Mouse (Mus musculus): ENCODE data around the gene Zfhx3. TPM values are rescaled to one million over a fixed set of nuclear protein-coding genes. Genes with fewer than 3 reads are reported as not detected.

The Zfhx3 gene
- polyA plus RNA-seq, 2 experiments, result 0.25 to 0.65 TPM

DNA sequence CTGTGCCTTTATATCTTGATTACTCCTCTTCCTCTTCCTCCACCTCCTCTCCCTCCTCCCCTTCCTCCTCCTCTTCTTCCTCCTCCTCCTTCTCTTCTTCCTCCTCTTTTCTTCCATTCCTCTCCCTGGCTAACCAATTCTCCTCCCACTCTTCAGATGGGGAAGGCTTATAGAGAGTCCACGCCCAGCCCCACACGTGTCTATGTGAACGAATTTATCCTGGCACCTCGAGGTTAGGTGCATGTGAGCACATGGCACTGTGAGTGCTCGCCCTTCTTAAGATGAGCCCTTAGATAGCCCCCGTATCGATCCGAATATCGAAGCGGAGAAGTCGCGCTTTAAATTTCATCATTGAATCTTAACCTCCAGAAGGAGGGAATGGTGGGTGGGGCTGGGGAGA lies 359.2 kb downstream of the Zfhx3 start:
- WGBS (ENCODE audit: insufficient replicate concordance), result 75% methylated on average over 12 of the region's 12 CpGs
- no peak overlapping the region for H3K4me2 ChIP-seq (ENCODE audit: low read depth)
- H3K27me3 ChIP-seq (ENCODE audit: control insufficient read depth, insufficient read depth, low read length), result no peaks in the 10 kb centered on the region
- ATAC-seq (ENCODE audit: insufficient read depth) (no peak), DNase-seq (ENCODE audit: low read depth in 3 of 3, low spot score in 3 of 3) (no peak)
- H3K4me1 ChIP-seq (replicated peaks; ENCODE audit: control insufficient read depth in 2 of 2, insufficient read depth in 2 of 2, low read length in 1 of 2), result no peaks in the 10 kb centered on the region
- H3K4me3 ChIP-seq (ENCODE audit: insufficient read depth in 1 of 2, low read depth in 2 of 2, low read length in 2 of 2), result no peak overlapping the region
- H3K36me3 ChIP-seq (replicated peaks; ENCODE audit: control insufficient read depth, insufficient read depth, low read depth), result no peaks in the 10 kb centered on the region
- no peak overlapping the region for H3K27ac ChIP-seq
- TF ChIP-seq CTCF (IDR thresholded peaks at IDR 0.05; ENCODE audit: low read depth) (no peak), EP300 (IDR thresholded peaks at IDR 0.05; ENCODE audit: low read depth) (no peak)
- H3K9me3 ChIP-seq (ENCODE audit: control insufficient read depth, low read length), result no peaks in the 10 kb centered on the region
- no peak overlapping the region for H3K9ac ChIP-seq (replicated peaks)

DNA sequence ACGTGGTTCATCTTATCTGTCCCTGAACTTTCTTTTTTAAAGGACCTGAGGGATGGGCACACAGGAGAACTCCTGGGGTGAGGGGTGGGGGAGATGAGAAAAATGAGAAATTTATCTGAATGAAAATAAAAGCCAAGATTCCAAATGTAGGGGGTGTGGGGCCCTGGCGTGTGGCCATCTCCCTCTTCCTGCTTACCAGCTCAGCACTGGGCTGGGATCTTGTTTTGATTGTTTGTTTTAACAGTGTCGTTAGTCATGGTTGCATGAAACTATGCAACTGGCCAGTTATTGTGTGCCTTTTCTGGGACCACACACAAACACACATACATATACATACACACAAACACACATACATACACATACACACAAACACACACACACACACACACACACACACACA lies 362.9 kb downstream of the Zfhx3 start:
- no peak overlapping the region for H3K27ac ChIP-seq
- no peaks in the 10 kb centered on the region for H3K36me3 ChIP-seq (replicated peaks; ENCODE audit: control insufficient read depth, insufficient read depth, low read depth)
- H3K27me3 ChIP-seq (ENCODE audit: control insufficient read depth, insufficient read depth, low read length), result no peaks in the 10 kb centered on the region
- no peaks in the 10 kb centered on the region for H3K9me3 ChIP-seq (ENCODE audit: control insufficient read depth, low read length)
- H3K4me3 ChIP-seq (ENCODE audit: insufficient read depth in 1 of 2, low read depth in 2 of 2, low read length in 2 of 2), result no peak overlapping the region
- TF ChIP-seq EP300 (IDR thresholded peaks at IDR 0.05; ENCODE audit: low read depth) (no peak), CTCF (IDR thresholded peaks at IDR 0.05; ENCODE audit: low read depth) (no peak)
- DNase-seq (ENCODE audit: low read depth in 3 of 3, low spot score in 3 of 3), result no peak
- no peak overlapping the region for H3K9ac ChIP-seq (replicated peaks)
- no peak for ATAC-seq (ENCODE audit: insufficient read depth)
- no peaks in the 10 kb centered on the region for H3K4me1 ChIP-seq (replicated peaks; ENCODE audit: control insufficient read depth in 2 of 2, insufficient read depth in 2 of 2, low read length in 1 of 2)
- WGBS (ENCODE audit: insufficient replicate concordance), result 47% methylated on average over 3 of the region's 3 CpGs
- H3K4me2 ChIP-seq (ENCODE audit: low read depth), result no peak overlapping the region

DNA sequence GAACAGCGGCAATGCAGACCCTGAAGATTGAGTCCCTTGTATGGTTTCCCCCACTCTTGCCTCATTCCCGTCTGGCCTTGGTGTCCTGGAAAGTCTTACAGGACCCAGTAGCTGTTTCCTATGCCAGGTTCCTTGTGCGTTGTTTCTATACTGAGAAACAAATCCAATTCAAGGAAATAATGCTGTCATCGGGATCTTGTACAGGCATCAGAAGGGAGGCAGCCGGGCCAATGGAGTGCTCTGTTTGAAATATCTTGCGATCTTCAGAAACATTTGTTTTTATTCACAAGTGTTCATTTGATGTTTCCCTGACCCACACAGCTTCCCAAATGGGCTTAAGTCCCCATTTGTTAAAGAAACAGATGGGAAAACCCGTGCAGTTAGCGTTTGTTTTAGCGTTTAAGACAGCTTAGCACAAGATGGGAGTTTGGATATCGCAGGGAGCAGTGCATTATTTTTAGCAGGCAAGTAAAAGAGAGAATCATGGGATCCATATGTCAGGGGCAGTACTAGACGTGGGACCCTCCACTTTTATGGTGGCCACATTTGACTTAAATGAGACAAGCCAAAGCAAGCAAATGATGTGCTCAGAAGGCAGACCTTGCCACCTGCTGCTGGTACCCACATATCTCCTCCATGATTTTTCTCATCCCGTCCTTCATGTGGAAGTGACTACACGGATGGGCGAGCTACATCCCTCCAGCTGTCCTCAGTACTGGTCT lies 367.2 kb downstream of the Zfhx3 start:
- H3K27ac ChIP-seq, result no peak overlapping the region
- ATAC-seq (ENCODE audit: insufficient read depth) (no peak), DNase-seq (ENCODE audit: low read depth in 3 of 3, low spot score in 3 of 3) (no peak)
- H3K27me3 ChIP-seq (ENCODE audit: control insufficient read depth, insufficient read depth, low read length), result no peaks in the 10 kb centered on the region
- H3K9ac ChIP-seq (replicated peaks), result no peak overlapping the region
- no peak for TF ChIP-seq CTCF (IDR thresholded peaks at IDR 0.05; ENCODE audit: low read depth)
- no peak for TF ChIP-seq EP300 (IDR thresholded peaks at IDR 0.05; ENCODE audit: low read depth)
- no peak overlapping the region for H3K4me2 ChIP-seq (ENCODE audit: low read depth)
- no peaks in the 10 kb centered on the region for H3K9me3 ChIP-seq (ENCODE audit: control insufficient read depth, low read length)
- 71% methylated on average over 14 of the region's 14 CpGs for WGBS (ENCODE audit: insufficient replicate concordance)
- no peaks in the 10 kb centered on the region for H3K36me3 ChIP-seq (replicated peaks; ENCODE audit: control insufficient read depth, insufficient read depth, low read depth)
- no peak overlapping the region for H3K4me3 ChIP-seq (ENCODE audit: insufficient read depth in 1 of 2, low read depth in 2 of 2, low read length in 2 of 2)
- no peaks in the 10 kb centered on the region for H3K4me1 ChIP-seq (replicated peaks; ENCODE audit: control insufficient read depth in 2 of 2, insufficient read depth in 2 of 2, low read length in 1 of 2)

DNA sequence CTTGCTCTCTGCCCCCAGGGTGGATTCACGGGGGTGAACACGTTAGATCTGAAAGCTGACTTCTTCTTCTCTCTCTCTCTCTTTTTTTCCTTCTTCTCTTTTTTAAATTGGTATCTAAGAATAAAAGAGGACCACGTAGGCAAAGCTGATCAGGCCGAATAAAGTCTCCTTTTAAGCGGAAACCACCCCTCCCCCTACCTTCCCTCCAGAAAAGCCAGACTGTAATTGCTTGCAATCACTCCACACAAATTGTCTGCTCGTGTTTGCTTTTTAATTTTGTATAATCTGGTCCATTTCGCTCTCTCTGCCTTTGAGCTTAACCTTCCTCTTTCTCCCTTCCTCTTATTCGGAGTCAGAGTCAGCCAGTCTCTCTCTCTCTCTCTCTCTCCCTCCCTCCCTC lies 372.6 kb downstream of the Zfhx3 start:
- H3K36me3 ChIP-seq (replicated peaks; ENCODE audit: control insufficient read depth, insufficient read depth, low read depth), result no peaks in the 10 kb centered on the region
- WGBS (ENCODE audit: insufficient replicate concordance), result 34% methylated on average over 8 of the region's 8 CpGs
- TF ChIP-seq EP300 (IDR thresholded peaks at IDR 0.05; ENCODE audit: low read depth) (no peak), CTCF (IDR thresholded peaks at IDR 0.05; ENCODE audit: low read depth) (no peak)
- no peak overlapping the region for H3K4me2 ChIP-seq (ENCODE audit: low read depth)
- H3K9me3 ChIP-seq (ENCODE audit: control insufficient read depth, low read length), result no peaks in the 10 kb centered on the region
- no peak overlapping the region for H3K9ac ChIP-seq (replicated peaks)
- no peak for DNase-seq (ENCODE audit: low read depth in 3 of 3, low spot score in 3 of 3)
- ATAC-seq (ENCODE audit: insufficient read depth), result no peak
- no peak overlapping the region for H3K27ac ChIP-seq
- H3K27me3 ChIP-seq (ENCODE audit: control insufficient read depth, insufficient read depth, low read length), result no peaks in the 10 kb centered on the region
- no peaks in the 10 kb centered on the region for H3K4me1 ChIP-seq (replicated peaks; ENCODE audit: control insufficient read depth in 2 of 2, insufficient read depth in 2 of 2, low read length in 1 of 2)
- no peak overlapping the region for H3K4me3 ChIP-seq (ENCODE audit: insufficient read depth in 1 of 2, low read depth in 2 of 2, low read length in 2 of 2)

DNA sequence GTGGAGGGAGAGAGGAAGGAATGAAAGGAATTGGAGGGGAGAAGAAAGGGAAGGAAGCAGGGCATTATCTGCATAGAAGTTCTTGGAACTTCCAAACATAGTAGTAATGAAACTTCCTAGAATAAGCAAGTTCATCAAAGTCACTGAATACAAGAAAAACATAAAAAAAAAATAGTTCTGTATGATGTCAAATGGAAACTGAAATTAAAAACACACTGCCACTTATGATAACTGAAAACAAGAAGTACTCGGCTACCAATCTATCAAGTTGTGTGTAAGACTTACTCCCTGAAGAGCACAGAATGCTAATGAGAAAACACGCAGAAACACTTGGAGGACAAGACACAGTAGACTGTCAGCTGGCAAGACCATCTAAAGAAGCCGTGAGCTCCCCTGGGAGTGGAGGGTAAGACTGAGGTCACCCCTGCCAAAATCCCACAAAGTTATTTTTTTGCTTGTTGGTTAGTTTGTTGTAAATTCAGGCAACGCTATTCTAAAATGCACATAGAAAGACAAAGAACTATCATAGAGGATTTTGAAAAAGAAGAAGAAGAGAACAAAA lies 375.2 kb downstream of the Zfhx3 start:
- DNase-seq (ENCODE audit: low read depth in 3 of 3, low spot score in 3 of 3), result no peak
- Histone ChIP-seq H3K9me3 (ENCODE audit: control insufficient read depth, low read length) (no peaks in the 10 kb centered on the region), H3K4me3 (ENCODE audit: insufficient read depth in 1 of 2, low read depth in 2 of 2, low read length in 2 of 2) (no peak overlapping the region), H3K27me3 (ENCODE audit: control insufficient read depth, insufficient read depth, low read length) (no peaks in the 10 kb centered on the region), H3K36me3 (replicated peaks; ENCODE audit: control insufficient read depth, insufficient read depth, low read depth) (no peaks in the 10 kb centered on the region), H3K9ac (replicated peaks) (no peak overlapping the region), H3K27ac (no peak overlapping the region), H3K4me1 (replicated peaks; ENCODE audit: control insufficient read depth in 2 of 2, insufficient read depth in 2 of 2, low read length in 1 of 2) (no peaks in the 10 kb centered on the region), H3K4me2 (ENCODE audit: low read depth) (no peak overlapping the region)
- TF ChIP-seq CTCF (IDR thresholded peaks at IDR 0.05; ENCODE audit: low read depth) (no peak), EP300 (IDR thresholded peaks at IDR 0.05; ENCODE audit: low read depth) (no peak)
- ATAC-seq (ENCODE audit: insufficient read depth), result no peak
- whole genome bisulfite sequencing (ENCODE audit: insufficient replicate concordance), result 54% methylated on average over 4 of the region's 4 CpGs

All from liver, embryonic 14.5 days (tissue).